Mouse (Mus musculus) myocyte (in vitro differentiated cells): ENCODE results near the gene Crtap. TPM values are rescaled to one million over a fixed set of nuclear protein-coding genes. Genes with fewer than 3 reads are reported as not detected.
"Not testable (repeated sequence)": the region's sequence is repeated elsewhere in the genome, so short reads cannot be mapped to it uniquely, and the experiment has no call there.

Experiments
- H3K27me3 ChIP-seq: one replicate; pipeline ENCODE4 v1.6.1; 2011; ENCODE audit not compliant: control insufficient read depth, insufficient read depth, insufficient read length
- H3K36me3 ChIP-seq: one replicate; pipeline ENCODE4 v1.6.1; 2011; ENCODE audit not compliant: control insufficient read depth, insufficient read depth
- H3K4me2 ChIP-seq: one replicate; pipeline ENCODE4 v1.6.1; 2011; ENCODE audit warnings: low read depth, control low read depth
- H3K4me3 ChIP-seq: one replicate; pipeline ENCODE4 v1.5.1; 2011; ENCODE audit warnings: mild to moderate bottlenecking, control low read depth, moderate library complexity
- H3K79me2 ChIP-seq: one replicate; pipeline ENCODE4 v1.6.1; 2011; ENCODE audit not compliant: control insufficient read depth, insufficient read depth
- H3ac ChIP-seq: one replicate; pipeline ENCODE4 v1.6.1; 2011; ENCODE audit not compliant: control insufficient read depth, insufficient read length
- CEBPB ChIP-seq: IDR thresholded peaks from 2 replicates; pipeline ENCODE4 v1.6.1; 2011; ENCODE audit warnings: mild to moderate bottlenecking, moderate library complexity; ENCODE audit not compliant: poor library complexity, insufficient read depth, severe bottlenecking
- E2F4 ChIP-seq: IDR thresholded peaks from one replicate; pipeline ENCODE4 v1.6.1; 2011; ENCODE audit warnings: mild to moderate bottlenecking, control low read depth, moderate library complexity; ENCODE audit not compliant: insufficient read depth
- MAX ChIP-seq: IDR thresholded peaks from one replicate; pipeline ENCODE4 v1.6.1; 2011; ENCODE audit warnings: low read depth, mild to moderate bottlenecking, control low read depth
- MYOD1 ChIP-seq, 3 experiments: IDR thresholded peaks; one replicate each; pipeline ENCODE4 v1.6.1; 2011; ENCODE audit warnings: control low read depth in 2 of 3, low read depth in 2 of 3, mild to moderate bottlenecking in 2 of 3, moderate library complexity in 1 of 3; ENCODE audit not compliant: insufficient read length in 2 of 3, control insufficient read depth in 1 of 3
- MYOG ChIP-seq, 3 experiments: IDR thresholded peaks; one replicate each; pipeline ENCODE4 v1.6.1; 2011; ENCODE audit warnings: control low read depth in 2 of 3, low read depth in 2 of 3, mild to moderate bottlenecking in 2 of 3; ENCODE audit not compliant: insufficient read length in 2 of 3, control insufficient read depth in 1 of 3, insufficient read depth in 1 of 3
- POLR2A ChIP-seq: IDR thresholded peaks from one replicate; pipeline ENCODE4 v1.6.1; 2011; ENCODE audit warnings: low read depth, mild to moderate bottlenecking, control low read depth, moderate library complexity; ENCODE audit not compliant: insufficient read length
- POLR2AphosphoS2 ChIP-seq: IDR thresholded peaks from one replicate; pipeline ENCODE4 v1.6.1; 2011; ENCODE audit warnings: low read depth, control low read depth; ENCODE audit not compliant: insufficient read length
- REST ChIP-seq: IDR thresholded peaks from one replicate; pipeline ENCODE4 v1.6.1; 2011; ENCODE audit warnings: mild to moderate bottlenecking, control low read depth, moderate library complexity; ENCODE audit not compliant: insufficient read depth, insufficient read length
- SRF ChIP-seq: IDR thresholded peaks from one replicate; pipeline ENCODE4 v1.6.1; 2011; ENCODE audit warnings: low read depth; ENCODE audit not compliant: control insufficient read depth, insufficient read length
- TCF12 ChIP-seq: IDR thresholded peaks from one replicate; pipeline ENCODE4 v1.6.1; 2011; ENCODE audit warnings: mild to moderate bottlenecking, control low read depth; ENCODE audit not compliant: poor library complexity, insufficient read depth, severe bottlenecking
- TCF3 ChIP-seq: IDR thresholded peaks from one replicate; pipeline ENCODE4 v1.6.1; 2011; ENCODE audit warnings: low read depth, control low read depth; ENCODE audit not compliant: insufficient read length
- USF1 ChIP-seq: IDR thresholded peaks from one replicate; pipeline ENCODE4 v1.6.1; 2011; ENCODE audit warnings: low read depth, mild to moderate bottlenecking, control low read depth, moderate library complexity
- polyA plus RNA-seq: library from polyadenylated mRNA; unstranded; fragments of >200 nt; fragmentation: generic; extraction: Trizol; gene quantifications from one replicate; pipeline ENCODE4 v1.2.1, GENCODE M21; 2012; ENCODE audit warnings: missing spikeins

Gene Crtap
- polyA plus RNA-seq, 1 experiment, result 66.3 TPM

- Histone ChIP-seq H3K36me3 (no peaks in the 10 kb centered on the region), H3K27me3 (no peaks in the 10 kb centered on the region), H3K79me2 (no peaks in the 10 kb centered on the region), H3K4me2 (no peak overlapping the region), H3ac (no peak overlapping the region), H3K4me3 (no peak overlapping the region)
- TF ChIP-seq POLR2AphosphoS2, result no peak
- TF ChIP-seq USF1, result no peak
- TF ChIP-seq MYOG (IDR thresholded peaks at IDR 0.05; ENCODE audit: control insufficient read depth in 1 of 3, insufficient read depth in 1 of 3, insufficient read length in 2 of 3, low read depth in 2 of 3), result no peak
- no peak for TF ChIP-seq TCF12
- no peak for TF ChIP-seq MYOD1 (IDR thresholded peaks at IDR 0.05; ENCODE audit: control insufficient read depth in 1 of 3, insufficient read length in 2 of 3, low read depth in 2 of 3)
- TF ChIP-seq SRF, result no peak
These were observed 15.1 kb downstream of the Crtap start for GRCm38 (mm10) chr9:114375276-114375962.

- not testable (repeated sequence) for H3K79me2 ChIP-seq, H3K4me3 ChIP-seq, H3K4me2 ChIP-seq, H3K36me3 ChIP-seq, H3K27me3 ChIP-seq, H3ac ChIP-seq
These were observed 18.8 kb downstream of the Crtap start for GRCm38 (mm10) chr9:114371717-114372116.

DNA sequence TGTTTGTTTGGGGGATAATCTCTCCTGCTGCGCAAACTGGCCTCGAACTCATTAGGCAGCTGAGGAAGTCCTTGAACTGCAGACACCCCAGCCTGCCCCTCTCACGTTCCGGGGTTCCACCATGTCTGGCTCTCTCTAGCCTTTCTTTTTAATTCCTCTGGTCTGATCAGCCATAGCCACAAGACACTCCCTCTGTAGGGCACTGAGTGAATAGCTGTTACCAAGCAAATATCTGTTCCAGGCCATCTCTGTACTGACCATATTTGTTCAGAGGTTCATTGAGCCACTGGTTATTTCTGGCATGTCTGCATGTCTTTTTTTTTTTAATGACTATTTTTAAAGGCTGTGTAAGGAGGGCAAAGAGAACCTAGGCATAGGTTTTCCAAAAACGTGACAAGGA, 21.1 kb downstream of the Crtap start:
- H3K27me3 ChIP-seq, H3K4me2 ChIP-seq: not testable (repeated sequence)

DNA sequence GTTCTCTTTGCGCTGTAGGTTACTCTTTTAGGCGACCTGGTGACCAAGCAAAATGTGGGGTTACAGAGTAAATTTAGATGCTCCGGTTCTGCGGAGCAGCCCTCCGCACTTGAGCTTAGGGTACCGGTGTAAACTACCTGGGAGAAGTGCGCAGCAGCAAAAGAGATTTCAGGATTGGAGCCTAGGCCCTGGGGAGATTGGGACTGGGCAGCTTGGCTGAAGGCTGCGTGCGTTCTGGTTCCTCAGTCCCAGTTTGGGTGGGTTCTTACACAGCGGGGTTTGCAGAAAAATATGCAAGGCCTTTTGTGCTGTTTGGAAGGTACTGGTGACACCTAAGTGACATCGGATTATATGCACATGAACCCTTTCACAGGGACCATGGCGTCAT, 22.0 kb downstream of the Crtap start:
- peak overlapping the region; percentile 7 for H3K4me3 ChIP-seq
- no peaks in the 10 kb centered on the region for H3K79me2 ChIP-seq
- no peak for TF ChIP-seq REST
- no peak for TF ChIP-seq TCF3
- no peak for TF ChIP-seq POLR2A
- TF ChIP-seq POLR2AphosphoS2, result no peak
- TF ChIP-seq MYOD1 (IDR thresholded peaks at IDR 0.05; ENCODE audit: control insufficient read depth in 1 of 3, insufficient read length in 2 of 3, low read depth in 2 of 3), result no peak
- TF ChIP-seq SRF, result no peak
- no peak for TF ChIP-seq USF1
- TF ChIP-seq TCF12, result no peak
- TF ChIP-seq CEBPB, result no peak
- no peak for TF ChIP-seq E2F4
- no peak for TF ChIP-seq MAX
- no peak for TF ChIP-seq MYOG (IDR thresholded peaks at IDR 0.05; ENCODE audit: control insufficient read depth in 1 of 3, insufficient read depth in 1 of 3, insufficient read length in 2 of 3, low read depth in 2 of 3)
- no peaks in the 10 kb centered on the region for H3K36me3 ChIP-seq
- peak overlapping the region; percentile 58 for H3K4me2 ChIP-seq
- no peak overlapping the region for H3ac ChIP-seq
- no peaks in the 10 kb centered on the region for H3K27me3 ChIP-seq

More for the DNA sequence above, 21.1 kb downstream of the Crtap start:
- not testable (repeated sequence) for H3K4me3 ChIP-seq, H3ac ChIP-seq, H3K36me3 ChIP-seq, H3K79me2 ChIP-seq

DNA sequence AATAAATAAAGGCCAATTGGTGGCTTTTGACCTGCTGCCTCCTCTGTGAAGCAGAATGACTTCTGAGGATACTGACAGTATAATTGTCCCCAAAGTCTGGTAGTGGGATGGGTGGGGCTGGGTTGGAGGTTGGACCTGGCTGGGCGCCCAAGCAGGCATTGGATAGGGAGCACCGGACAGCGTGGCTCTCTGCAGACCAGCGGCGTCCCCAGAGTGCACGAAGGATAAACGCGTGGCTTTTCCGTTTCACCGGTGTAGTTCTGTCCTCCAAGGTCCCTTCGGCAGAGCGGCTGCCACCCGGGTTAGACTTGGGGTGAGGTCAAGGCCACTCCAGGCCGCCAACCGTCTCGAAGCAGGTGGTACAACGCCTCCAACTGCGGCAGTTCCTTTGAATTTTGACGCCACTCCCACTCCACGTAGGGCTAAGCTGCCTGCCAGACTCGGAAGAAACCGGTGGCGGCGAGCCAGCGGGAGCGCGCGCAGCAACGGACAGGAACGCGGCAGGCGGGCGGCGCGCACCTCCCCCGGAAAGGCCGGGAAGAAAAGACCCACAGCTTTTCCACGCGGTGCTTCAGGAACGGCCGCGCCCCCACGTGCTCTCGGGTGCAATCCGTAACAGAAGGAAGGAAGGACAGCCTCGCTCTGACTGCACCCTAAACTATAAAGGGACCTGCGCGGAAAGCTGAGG, 22.5 kb downstream of the Crtap start:
- TF ChIP-seq MYOD1 (IDR thresholded peaks at IDR 0.05; ENCODE audit: control insufficient read depth in 1 of 3, insufficient read length in 2 of 3, low read depth in 2 of 3) (no peak), TCF3 (no peak)
- Histone ChIP-seq H3K79me2 (no peaks in the 10 kb centered on the region), H3K4me3 (peak overlapping the region; percentile 7), H3K36me3 (no peaks in the 10 kb centered on the region), H3ac (no peak overlapping the region), H3K27me3 (no peaks in the 10 kb centered on the region), H3K4me2 (peak overlapping the region; percentile 58)

GRCm38 (mm10) chr9:114329855-114330254, 60.6 kb downstream of the Crtap start, which contains the start of gene Bcl2a1c:
TSS of gene Bcl2a1c (plus strand) at chr9:114330135.
- not testable (repeated sequence) for H3ac ChIP-seq, H3K4me3 ChIP-seq, H3K4me2 ChIP-seq, H3K36me3 ChIP-seq, H3K27me3 ChIP-seq, H3K79me2 ChIP-seq

DNA sequence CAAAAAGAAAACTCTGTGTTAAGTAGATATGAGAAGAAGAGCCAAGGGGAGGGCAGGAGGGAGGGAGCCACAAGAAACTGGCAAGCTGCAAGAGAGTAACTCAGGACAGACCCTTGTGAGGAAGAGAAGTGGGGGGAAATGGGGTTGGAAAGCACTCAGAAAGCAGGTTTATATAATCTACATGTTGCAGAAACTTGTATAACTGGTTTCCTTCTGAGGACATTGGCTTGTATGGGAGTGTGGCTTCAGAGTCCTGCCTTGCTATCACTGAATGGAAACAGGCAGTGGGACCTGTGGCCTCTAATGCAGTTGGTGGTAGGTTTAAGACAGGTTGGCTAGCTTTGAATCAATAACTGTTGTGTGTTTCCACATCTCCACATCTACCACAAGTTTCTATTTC, 62.1 kb downstream of the Crtap start:
- H3K36me3 ChIP-seq, H3ac ChIP-seq, H3K27me3 ChIP-seq, H3K4me2 ChIP-seq, H3K79me2 ChIP-seq, H3K4me3 ChIP-seq: not testable (repeated sequence)
